Mouse (Mus musculus) lung, embryonic 14.5 days (tissue): ENCODE results near the gene Tuba8. TPM values are rescaled to one million over a fixed set of nuclear protein-coding genes. Genes with fewer than 3 reads are reported as not detected.
A peak's percentile ranks its signal among the peaks of the same experiment; 100 is the strongest.

Experiments used
- ATAC-seq: fragments of 200-750 bp; cut with Nextera tagmentation; 2 replicates; pipeline ENCODE4 v1.8.0; 2017; ENCODE audit warnings: mild to moderate bottlenecking, moderate TSS enrichment, moderate library complexity; ENCODE audit not compliant: insufficient read depth
- DNase-seq: peaks from one replicate; pipeline ENCODE4 v3.0.0-alpha.2; 2015
- H3K27ac ChIP-seq: fragments of 300-500 bp; sonication (generic); 2 replicates; pipeline ENCODE4 v1.5.1; 2014; ENCODE audit warnings: low read depth, mild to moderate bottlenecking, moderate library complexity
- H3K27me3 ChIP-seq: fragments of 300-500 bp; sonication (generic); 2 replicates; pipeline ENCODE4 v1.6.1; 2014; ENCODE audit warnings: low read length, control low read depth; ENCODE audit not compliant: insufficient read depth
- H3K36me3 ChIP-seq: fragments of 300-500 bp; sonication (generic); 2 replicates; pipeline ENCODE4 v1.6.1; 2014; ENCODE audit warnings: control low read depth; ENCODE audit not compliant: insufficient read depth
- H3K4me1 ChIP-seq: fragments of 300-500 bp; sonication (generic); 2 replicates; pipeline ENCODE4 v1.6.1; 2014; ENCODE audit warnings: antibody characterized with exemption, control low read depth; ENCODE audit not compliant: insufficient read depth
- H3K4me2 ChIP-seq: fragments of 300-500 bp; sonication (generic); 2 replicates; pipeline ENCODE4 v1.6.1; 2014; ENCODE audit warnings: mild to moderate bottlenecking
- H3K4me3 ChIP-seq: fragments of 300-500 bp; sonication (generic); 2 replicates; pipeline ENCODE4 v1.5.1; 2014; ENCODE audit warnings: low read depth, low read length
- H3K9ac ChIP-seq: fragments of 300-500 bp; sonication (generic); 2 replicates; pipeline ENCODE4 v1.6.1; 2014
- H3K9me3 ChIP-seq: fragments of 300-500 bp; sonication (generic); 2 replicates; pipeline ENCODE4 v1.6.1; 2016; ENCODE audit warnings: low read depth, low read length, control low read depth
- CTCF ChIP-seq: IDR thresholded peaks from 2 replicates; pipeline ENCODE4 v1.5.1; 2016; ENCODE audit warnings: antibody characterized with exemption, low read depth
- WGBS: fragments of 180-500 bp; shearing (Covaris S2); extraction: QIAGEN DNeasy Blood & Tissue Kit; methylation state at CpG from one replicate; pipeline ENCODE4 v1.1.7; 2014; 5-methylcytosine and 5-hydroxymethylcytosine counted together
- polyA plus RNA-seq: library from polyadenylated mRNA; unstranded; fragments of >200 nt; fragmentation: Nextera tagmentation; extraction: Ambion mirVana; gene quantifications from 2 replicates; pipeline ENCODE4 v1.2.1, GENCODE M21; 2014

Gene Tuba8
- polyA plus RNA-seq, 1 experiment from 2014 or later = 2.1 TPM

DNA sequence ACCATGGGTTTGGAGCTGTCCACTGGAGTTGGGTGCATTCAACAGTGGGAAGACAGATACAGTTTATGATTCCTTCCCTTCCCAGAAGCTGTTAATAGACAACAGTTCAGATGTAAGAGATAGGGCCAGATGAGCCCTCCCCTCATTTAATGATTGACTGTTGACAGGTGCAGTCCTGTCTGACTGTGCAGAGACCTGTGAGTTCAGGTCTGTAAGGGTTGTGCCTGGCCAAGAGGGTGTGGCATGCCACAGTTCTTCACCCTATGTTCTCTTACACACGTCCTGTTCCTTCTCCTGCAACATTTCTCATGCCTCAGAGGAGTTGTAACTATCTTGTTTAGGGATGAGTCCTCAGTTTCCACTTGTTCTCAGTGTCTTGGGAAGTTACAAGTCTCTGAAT is 22.2 kb downstream of the Tuba8 start:
- Histone ChIP-seq H3K36me3 (no peaks in the 10 kb centered on the region), H3K27ac (no peak overlapping the region), H3K4me3 (no peak overlapping the region), H3K27me3 (no peaks in the 10 kb centered on the region), H3K9ac (no peak overlapping the region), H3K4me2 (no peak overlapping the region), H3K9me3 (no peaks in the 10 kb centered on the region), H3K4me1 (no peaks in the 10 kb centered on the region)
- ATAC-seq (no peak), DNase-seq (no peak)
- WGBS = 46% methylated on average over 1 of the region's 1 CpGs
- no peak for TF ChIP-seq CTCF

GRCm38 (mm10) chr6:121236386-121236785 is 25.9 kb downstream of the Tuba8 start:
- Histone ChIP-seq H3K27me3 (no peaks in the 10 kb centered on the region), H3K9me3 (no peaks in the 10 kb centered on the region), H3K4me3 (no peak overlapping the region), H3K9ac (no peak overlapping the region), H3K4me2 (no peak overlapping the region), H3K36me3 (no peaks in the 10 kb centered on the region), H3K27ac (no peak overlapping the region), H3K4me1 (no peaks in the 10 kb centered on the region)
- no peak for TF ChIP-seq CTCF
- 82% methylated on average over 2 of the region's 2 CpGs for WGBS
- ATAC-seq (no peak), DNase-seq (no peak)

GRCm38 (mm10) chr6:121238209-121238608 is 27.7 kb downstream of the Tuba8 start:
- WGBS = 92% methylated on average over 4 of the region's 4 CpGs
- H3K4me3 ChIP-seq = no peak overlapping the region

GRCm38 (mm10) chr6:121241780-121242179 is 31.3 kb downstream of the Tuba8 start:
- H3K27ac ChIP-seq = no peak overlapping the region
- no peak for TF ChIP-seq CTCF
- no peaks in the 10 kb centered on the region for H3K36me3 ChIP-seq
- ATAC-seq = no peak
- H3K27me3 ChIP-seq = peaks cover 11% of the 10 kb centered on the region; the same call in 1 of the 2 replicates
- H3K9me3 ChIP-seq = no peaks in the 10 kb centered on the region
- H3K9ac ChIP-seq = no peak overlapping the region
- no peak for DNase-seq
- H3K4me1 ChIP-seq = no peaks in the 10 kb centered on the region
- WGBS = 79% methylated on average over 2 of the region's 2 CpGs
- no peak overlapping the region for H3K4me2 ChIP-seq
- no peak overlapping the region for H3K4me3 ChIP-seq

More at GRCm38 (mm10) chr6:121238209-121238608, 27.7 kb downstream of the Tuba8 start:
- no peaks in the 10 kb centered on the region for H3K9me3 ChIP-seq
- H3K27me3 ChIP-seq = peaks cover 7% of the 10 kb centered on the region; the same call in 1 of the 2 replicates
- H3K36me3 ChIP-seq = no peaks in the 10 kb centered on the region
- ATAC-seq = no peak
- no peaks in the 10 kb centered on the region for H3K4me1 ChIP-seq
- no peak for DNase-seq
- H3K9ac ChIP-seq = no peak overlapping the region
- H3K27ac ChIP-seq = no peak overlapping the region
- TF ChIP-seq CTCF = no peak
- no peak overlapping the region for H3K4me2 ChIP-seq

GRCm38 (mm10) chr6:121243161-121243560 is 32.7 kb downstream of the Tuba8 start:
- Histone ChIP-seq H3K4me2 (no peak overlapping the region), H3K27ac (no peak overlapping the region), H3K4me3 (no peak overlapping the region), H3K4me1 (no peaks in the 10 kb centered on the region), H3K9me3 (no peaks in the 10 kb centered on the region), H3K27me3 (peaks cover 11% of the 10 kb centered on the region; the same call in 1 of the 2 replicates), H3K36me3 (no peaks in the 10 kb centered on the region), H3K9ac (no peak overlapping the region)
- DNase-seq (peak; percentile 25), ATAC-seq (no peak)
- no peak for TF ChIP-seq CTCF
- WGBS = 20% methylated on average over 10 of the region's 10 CpGs

- DNase-seq (peak; percentile 93), ATAC-seq (peak; percentile 96)
- no peak for TF ChIP-seq CTCF
- Histone ChIP-seq H3K4me2 (peak within 1 kb of the TSS; percentile 69), H3K4me3 (peak within 1 kb of the TSS; percentile 60), H3K9me3 (no peaks in the 10 kb centered on the region), H3K9ac (peak within 1 kb of the TSS; percentile 58), H3K27me3 (peaks cover 11% of the 10 kb centered on the region; the same call in 1 of the 2 replicates), H3K36me3 (no peaks in the 10 kb centered on the region), H3K4me1 (no peaks in the 10 kb centered on the region), H3K27ac (no peak within 1 kb of the TSS)
- WGBS = 4% methylated on average over 35 of the region's 35 CpGs
Measured at GRCm38 (mm10) chr6:121245127-121246036, 34.9 kb downstream of the Tuba8 start, which contains the start of gene Usp18. Gene Usp18 (plus strand): TSS chr6:121245906.

DNA sequence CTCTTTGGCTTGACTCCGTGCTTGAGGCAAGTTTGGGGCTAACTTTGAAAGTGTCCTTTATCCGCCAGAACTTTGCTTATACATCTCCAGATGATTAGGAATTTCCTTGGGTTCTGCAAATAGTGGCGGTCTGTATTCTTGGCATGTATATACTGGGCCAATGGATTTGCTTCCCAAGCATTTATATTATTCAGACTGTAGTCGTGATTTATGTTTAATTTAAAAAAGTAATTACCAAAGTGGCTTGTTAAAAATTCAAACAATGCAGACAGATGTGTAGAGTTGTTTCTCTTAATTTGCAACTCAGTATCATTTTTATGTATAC is 35.5 kb downstream of the Tuba8 start:
- TF ChIP-seq CTCF = no peak
- H3K27ac ChIP-seq = no peak overlapping the region
- no peaks in the 10 kb centered on the region for H3K36me3 ChIP-seq
- peak overlapping the region; percentile 58 for H3K9ac ChIP-seq
- DNase-seq (no peak), ATAC-seq (peak; percentile 47; the same call in 1 of the 2 replicates)
- peak overlapping the region; percentile 69 for H3K4me2 ChIP-seq
- H3K9me3 ChIP-seq = no peaks in the 10 kb centered on the region
- no peaks in the 10 kb centered on the region for H3K4me1 ChIP-seq
- 3% methylated on average over 4 of the region's 4 CpGs for WGBS
- H3K27me3 ChIP-seq = peaks cover 11% of the 10 kb centered on the region; the same call in 1 of the 2 replicates
- H3K4me3 ChIP-seq = peak overlapping the region; percentile 60
